Mouse (Mus musculus) macrophage (primary cell): Measurements from ENCODE around the gene Fam20b. TPM values are rescaled to one million over a fixed set of nuclear protein-coding genes. Genes with fewer than 3 reads are reported as not detected.

Experiments used
- H3K27ac ChIP-seq: fragments of 350-480 bp; formaldehyde crosslinking; 2 replicates; pipeline ENCODE4 v1.9.0; 2021
- H3K36me3 ChIP-seq: fragments of 350-480 bp; formaldehyde crosslinking; 2 replicates; pipeline ENCODE4 v1.9.0; 2021; ENCODE audit errors: inconsistent target
- H3K4me3 ChIP-seq: fragments of 350-480 bp; formaldehyde crosslinking; 2 replicates; pipeline ENCODE4 v1.9.0; 2021; ENCODE audit errors: inconsistent target
- H3K79me2 ChIP-seq: fragments of 350-480 bp; formaldehyde crosslinking; 2 replicates; pipeline ENCODE4 v1.9.0; 2021; ENCODE audit errors: inconsistent target
- WGBS: methylation state at CpG from one replicate; pipeline ENCODE4 v1.1.7; 2026; ENCODE audit warnings: inconsistent platforms; ENCODE audit not compliant: missing documents; 5-methylcytosine and 5-hydroxymethylcytosine counted together
- polyA plus RNA-seq: library from polyadenylated mRNA; stranded (reverse); fragments of 250-400 nt; gene quantifications from 3 replicates; pipeline ENCODE4 v1.2.4, GENCODE M21; 2018; ENCODE audit warnings: inconsistent platforms

The Fam20b gene
- polyA plus RNA-seq, 1 experiment from 2014 or later: 32.7 TPM

DNA sequence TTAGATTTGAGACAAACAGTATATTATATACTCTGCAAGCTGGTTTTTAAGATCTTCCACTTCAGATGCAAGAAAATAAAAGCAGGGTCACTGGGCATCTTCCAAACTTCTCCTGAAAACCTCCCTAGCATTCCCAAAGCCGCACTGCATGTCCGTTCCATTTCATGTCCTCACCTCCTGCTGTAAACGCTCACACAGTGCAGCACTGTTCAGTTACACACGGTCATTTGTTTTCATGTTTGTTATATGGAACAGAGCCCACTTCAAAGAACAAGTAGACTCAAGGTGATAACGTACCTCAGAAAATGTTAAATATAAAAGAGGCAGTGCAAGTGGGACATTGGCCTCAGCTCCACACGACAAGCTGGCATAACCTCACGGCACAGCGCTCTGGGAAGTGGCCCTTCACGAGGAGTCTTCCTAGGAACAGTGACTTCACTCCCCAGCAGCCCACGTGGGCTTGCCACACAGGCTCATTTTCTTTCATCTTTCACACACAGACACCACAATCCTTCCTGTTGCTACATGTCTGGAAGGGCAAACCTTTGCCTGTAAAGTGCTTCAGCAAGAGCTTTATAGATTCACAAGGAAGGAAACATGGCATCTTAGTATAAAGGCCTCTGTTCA is 8.3 kb downstream of the Fam20b start:
- Histone ChIP-seq H3K36me3 (0 out of 2 replicates have a peak, but pooled peaks cover 6% of the 10 kb centered on the region), H3K79me2 (peaks cover 49% of the 10 kb centered on the region; the same call in 1 of the 2 replicates), H3K27ac (no peak overlapping the region), H3K4me3 (no peak overlapping the region)
- WGBS: 43% methylated on average over 10 of the region's 10 CpGs

DNA sequence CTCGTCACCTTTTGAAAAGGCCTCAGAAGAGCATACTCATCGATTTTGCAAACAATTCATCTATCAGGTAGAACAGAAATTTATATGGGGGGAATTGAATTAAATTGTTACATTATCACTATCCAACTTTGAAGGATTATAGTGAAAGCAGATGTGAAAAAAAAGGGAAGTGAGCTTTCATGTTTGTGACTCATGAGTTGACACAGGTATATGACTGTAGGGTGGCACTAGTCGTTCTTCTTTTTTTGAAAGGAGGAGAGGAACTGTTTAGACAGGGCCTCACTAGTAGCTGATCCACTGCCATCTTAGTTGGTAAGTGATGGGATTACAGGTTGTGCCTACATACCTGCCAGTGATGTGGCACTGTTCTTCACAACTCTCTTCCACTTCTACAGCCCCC is 10.2 kb downstream of the Fam20b start:
- Histone ChIP-seq H3K79me2 (peaks cover 30% of the 10 kb centered on the region; the same call in 1 of the 2 replicates), H3K27ac (no peak overlapping the region), H3K4me3 (no peak overlapping the region), H3K36me3 (0 out of 2 replicates have a peak, but pooled peaks cover 11% of the 10 kb centered on the region)
- WGBS: 61% methylated on average over 3 of the region's 3 CpGs

DNA sequence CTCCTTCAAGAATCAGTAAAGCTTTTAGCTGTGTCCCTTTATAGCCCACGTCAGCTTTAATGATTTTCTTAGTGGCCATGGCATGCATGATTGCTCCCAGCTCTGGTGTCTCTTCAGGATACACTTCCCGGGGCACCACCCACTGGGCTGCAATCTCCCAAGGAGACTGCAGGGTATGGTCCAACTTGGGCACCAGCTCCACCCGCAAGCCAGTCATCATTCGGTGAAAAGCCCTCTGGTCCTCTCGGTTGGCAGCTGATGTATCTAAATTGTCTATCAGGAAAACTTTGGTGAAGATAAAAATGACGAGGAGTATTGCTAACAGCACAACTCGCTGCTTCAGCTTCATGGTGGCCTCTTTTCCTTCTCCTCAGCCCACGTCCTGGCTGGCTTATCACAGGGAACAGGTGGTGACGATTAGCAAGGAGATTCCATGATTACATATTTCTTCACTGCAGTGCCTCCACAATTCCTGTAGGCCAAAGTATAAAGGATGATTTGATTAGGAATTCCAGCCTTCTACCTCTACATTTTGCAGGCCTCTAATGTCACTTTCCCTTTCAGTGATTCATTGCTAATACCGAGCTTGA is 13.1 kb downstream of the Fam20b start:
- 95% methylated on average over 10 of the region's 10 CpGs for WGBS
- H3K4me3 ChIP-seq: no peak overlapping the region
- peaks cover 27% of the 10 kb centered on the region; the same call in 1 of the 2 replicates for H3K36me3 ChIP-seq
- H3K79me2 ChIP-seq: peaks cover 9% of the 10 kb centered on the region; the same call in 1 of the 2 replicates
- no peak overlapping the region for H3K27ac ChIP-seq

DNA sequence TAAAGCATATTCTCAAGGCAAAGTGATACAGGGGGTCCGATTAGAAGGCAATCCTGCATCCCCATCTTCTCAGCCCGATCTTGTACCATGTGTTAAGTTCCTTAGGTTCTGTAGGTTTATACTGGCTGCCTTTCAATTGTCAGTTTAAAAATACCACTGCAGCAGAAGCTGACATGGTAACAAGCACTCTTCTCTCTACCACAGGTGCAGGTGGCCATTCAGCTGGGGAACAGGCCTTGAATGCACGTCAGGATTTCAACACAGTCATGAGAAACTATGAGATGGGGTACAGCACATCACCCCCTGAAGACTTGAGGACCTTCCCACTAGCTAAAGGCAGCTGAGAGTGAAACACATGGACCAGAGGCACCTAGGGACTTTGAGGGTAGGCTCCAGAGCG is 15.4 kb downstream of the Fam20b start:
- peaks cover 37% of the 10 kb centered on the region; the same call in 1 of the 2 replicates for H3K36me3 ChIP-seq
- no peaks in the 10 kb centered on the region; the same call in 1 of the 2 replicates for H3K79me2 ChIP-seq
- H3K4me3 ChIP-seq: no peak overlapping the region
- H3K27ac ChIP-seq: no peak overlapping the region
- WGBS: 94% methylated on average over 4 of the region's 4 CpGs

DNA sequence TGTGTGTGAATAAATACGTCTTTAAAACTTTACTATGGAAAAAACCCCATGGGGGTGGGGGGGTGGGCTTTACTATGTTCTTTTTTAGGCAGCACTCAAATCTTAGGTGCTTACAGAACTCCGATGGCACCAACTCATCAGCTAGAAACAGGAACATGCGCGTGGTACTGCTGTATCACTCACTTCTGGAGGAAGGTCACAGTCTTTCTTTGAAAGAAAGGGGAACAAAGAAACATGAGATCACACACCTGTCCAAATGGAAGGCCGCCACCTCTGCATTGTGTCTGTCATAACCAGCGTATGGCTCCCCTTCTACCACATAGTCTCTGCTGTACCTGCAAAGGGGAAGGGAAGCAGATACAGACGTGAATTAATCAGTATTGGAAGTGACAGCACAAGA is 16.7 kb downstream of the Fam20b start:
- H3K4me3 ChIP-seq: no peak overlapping the region
- no peaks in the 10 kb centered on the region; the same call in 1 of the 2 replicates for H3K79me2 ChIP-seq
- 90% methylated on average over 7 of the region's 7 CpGs for WGBS
- no peak overlapping the region for H3K27ac ChIP-seq
- peaks cover 50% of the 10 kb centered on the region; the same call in 1 of the 2 replicates for H3K36me3 ChIP-seq

DNA sequence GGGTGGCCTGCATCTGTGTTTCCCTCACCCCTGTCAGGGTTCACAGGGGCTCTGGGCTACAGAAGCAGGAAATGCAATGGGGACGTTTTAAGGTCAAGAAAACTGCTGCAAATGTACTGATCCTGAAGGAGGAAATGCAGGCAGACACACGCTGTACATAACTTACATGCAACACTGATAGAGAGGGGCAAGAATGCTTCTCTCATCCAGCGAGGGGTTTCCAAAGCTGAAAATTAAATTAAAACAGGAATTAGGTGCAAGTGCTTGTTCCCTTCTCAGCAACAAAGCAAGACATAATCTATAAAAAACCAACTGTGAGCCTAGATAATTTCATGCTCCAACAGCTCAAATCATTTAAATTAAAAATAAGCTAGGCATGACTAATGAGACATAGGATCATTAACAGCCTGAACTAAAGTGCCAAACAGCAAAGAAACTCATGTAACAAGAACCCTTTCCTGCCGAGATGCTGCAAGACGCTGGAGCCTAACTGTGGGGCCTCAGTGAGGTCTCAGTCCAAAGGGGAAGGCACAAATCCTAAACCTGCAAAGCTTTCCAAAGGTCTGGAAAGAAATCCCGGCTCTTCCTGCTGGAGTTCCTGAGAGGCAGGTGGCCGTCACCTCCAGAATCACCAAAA is 32.7 kb downstream of the Fam20b start:
- Histone ChIP-seq H3K27ac (no peak overlapping the region), H3K79me2 (no peaks in the 10 kb centered on the region), H3K36me3 (peaks cover 53% of the 10 kb centered on the region), H3K4me3 (no peak overlapping the region)
- 94% methylated on average over 7 of the region's 7 CpGs for WGBS

DNA sequence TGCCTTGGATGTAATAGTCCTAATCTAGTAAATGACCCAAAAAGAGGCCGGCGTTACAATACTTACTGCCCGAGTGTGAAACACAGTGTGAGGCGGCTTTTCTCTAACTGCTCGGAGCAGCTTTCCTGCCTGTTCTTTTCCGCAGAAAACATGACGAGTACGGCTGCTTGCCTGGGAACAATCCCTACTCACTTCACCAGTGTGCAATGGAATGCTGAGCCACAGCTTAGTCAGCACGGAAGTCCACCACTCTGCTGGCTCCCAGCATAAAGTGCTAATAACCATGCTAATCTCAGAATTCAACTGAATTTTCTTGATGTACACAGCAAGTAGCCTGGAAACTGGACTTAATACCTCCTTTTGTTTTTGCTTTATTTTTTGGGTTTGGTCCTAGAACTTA is 39.3 kb downstream of the Fam20b start:
- H3K27ac ChIP-seq: no peak overlapping the region
- H3K36me3 ChIP-seq: peaks cover 9% of the 10 kb centered on the region; the same call in 1 of the 2 replicates
- 96% methylated on average over 9 of the region's 9 CpGs for WGBS
- no peaks in the 10 kb centered on the region for H3K79me2 ChIP-seq
- H3K4me3 ChIP-seq: no peak overlapping the region

DNA sequence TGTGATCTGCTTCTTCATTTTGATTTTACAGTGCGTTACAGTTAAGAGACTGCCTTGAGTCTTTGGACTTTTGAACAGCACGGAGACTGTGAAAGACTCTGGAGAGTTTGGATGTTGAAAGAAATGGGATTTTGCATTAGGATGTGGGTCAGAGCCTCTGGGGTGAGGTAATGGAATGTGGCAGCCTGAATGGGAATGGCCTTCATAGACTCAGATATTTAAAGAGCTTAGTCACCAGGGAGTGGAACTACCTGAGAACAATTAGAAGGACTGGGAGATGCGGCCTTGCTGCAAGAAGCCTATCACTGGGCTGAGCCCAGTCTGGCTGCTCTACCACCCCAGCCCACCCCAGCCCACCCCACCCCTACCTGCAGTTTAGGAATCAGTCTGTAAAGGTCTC is 41.7 kb downstream of the Fam20b start:
- no peak overlapping the region for H3K4me3 ChIP-seq
- no peak overlapping the region for H3K27ac ChIP-seq
- H3K36me3 ChIP-seq: peaks cover 11% of the 10 kb centered on the region; the same call in 1 of the 2 replicates
- H3K79me2 ChIP-seq: peaks cover 18% of the 10 kb centered on the region
- 100% methylated on average over 3 of the region's 3 CpGs for WGBS

DNA sequence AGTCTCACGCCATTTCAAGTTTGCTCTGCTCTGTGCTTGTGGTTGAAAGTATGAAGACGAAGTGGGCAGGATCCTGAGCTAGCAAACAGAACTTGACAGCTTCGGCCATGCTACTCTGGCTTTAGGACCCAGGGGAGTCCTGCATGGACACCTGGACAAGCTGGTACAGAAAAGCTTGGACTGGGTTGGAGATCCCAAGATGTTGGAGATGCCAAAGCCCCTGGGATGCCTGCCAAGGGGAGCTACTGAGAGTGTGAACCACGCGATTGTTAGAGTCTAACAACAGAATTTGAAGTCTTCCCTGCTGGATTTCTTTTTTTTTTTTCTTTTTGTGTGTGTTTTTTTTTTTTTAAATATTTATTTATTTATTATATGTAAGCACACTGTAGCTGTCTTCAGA is 42.3 kb downstream of the Fam20b start:
- Histone ChIP-seq H3K4me3 (no peak overlapping the region), H3K79me2 (peaks cover 24% of the 10 kb centered on the region), H3K36me3 (peaks cover 12% of the 10 kb centered on the region; the same call in 1 of the 2 replicates), H3K27ac (no peak overlapping the region)
- 85% methylated on average over 5 of the region's 5 CpGs for WGBS

DNA sequence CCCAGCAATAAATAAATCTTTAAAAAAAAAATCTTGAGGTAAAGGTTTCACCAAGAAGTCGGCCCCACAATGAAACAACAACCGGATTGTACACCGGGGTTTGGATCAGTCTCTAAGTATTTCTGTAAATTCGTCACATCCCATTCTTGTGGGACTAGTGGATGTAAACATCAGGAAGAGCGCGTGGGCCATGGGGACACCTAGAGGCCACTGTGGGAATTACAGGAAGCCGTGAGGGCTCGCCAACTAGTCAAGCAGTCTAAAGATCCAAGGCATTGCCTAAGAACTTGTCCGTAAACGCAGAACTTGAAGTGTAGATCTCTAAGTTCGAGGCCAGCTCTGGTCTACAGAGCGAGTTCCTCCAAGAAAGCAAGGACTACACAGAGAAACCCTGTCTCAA is 42.7 kb downstream of the Fam20b start:
- Histone ChIP-seq H3K36me3 (peaks cover 10% of the 10 kb centered on the region; the same call in 1 of the 2 replicates), H3K4me3 (no peak overlapping the region), H3K79me2 (peaks cover 29% of the 10 kb centered on the region), H3K27ac (no peak overlapping the region)
- 46% methylated on average over 12 of the region's 12 CpGs for WGBS

DNA sequence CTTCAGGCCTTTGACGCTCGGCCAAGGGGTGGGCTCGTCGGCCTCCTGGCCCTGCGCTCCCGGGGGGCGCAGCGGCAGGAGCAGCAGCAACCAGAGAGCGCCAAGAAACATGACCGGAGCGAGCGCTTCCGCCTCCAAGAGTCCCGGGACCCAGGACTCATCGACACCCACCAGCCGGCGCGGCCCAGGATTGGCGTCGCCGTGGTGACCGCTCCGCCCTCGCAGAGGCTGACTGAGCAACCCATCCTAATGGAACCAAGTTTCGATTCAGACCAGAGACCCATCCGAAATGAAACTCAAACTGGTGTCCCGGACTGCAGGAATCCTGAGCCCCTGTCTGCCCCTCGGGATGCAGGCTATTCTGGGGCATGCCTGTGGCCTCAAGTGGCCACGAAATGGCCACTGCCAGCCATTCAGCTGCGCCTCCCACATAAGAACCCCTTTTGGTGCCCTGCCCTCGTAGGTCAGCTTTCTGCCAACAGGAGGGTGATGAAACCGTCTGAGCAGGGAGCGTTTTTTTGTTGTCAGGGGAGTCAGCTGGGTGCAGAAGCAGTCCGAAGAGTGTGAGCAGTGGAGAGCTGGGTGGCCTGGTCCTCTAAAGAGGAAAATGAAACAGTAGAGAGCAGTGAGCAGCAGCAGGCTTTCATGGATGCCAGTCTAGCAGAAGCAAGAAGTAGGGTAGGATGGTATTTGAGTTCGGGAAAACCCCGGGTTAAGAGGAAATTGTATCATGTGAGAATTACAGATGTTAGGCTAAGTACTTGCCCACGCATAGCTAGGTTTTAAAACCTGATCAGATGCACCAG is 44.5 kb downstream of the Fam20b start, which contains the start of gene Tor3a:
TSS of gene Tor3a (minus strand) at position 162 of the 806 bp plus-strand sequence.
- Histone ChIP-seq H3K4me3 (peak within 1 kb of the TSS; percentile 92), H3K27ac (peak within 1 kb of the TSS; percentile 95), H3K36me3 (peaks cover 20% of the 10 kb centered on the region), H3K79me2 (peaks cover 46% of the 10 kb centered on the region)
- under 1% methylated on average over 35 of the region's 37 CpGs for WGBS

DNA sequence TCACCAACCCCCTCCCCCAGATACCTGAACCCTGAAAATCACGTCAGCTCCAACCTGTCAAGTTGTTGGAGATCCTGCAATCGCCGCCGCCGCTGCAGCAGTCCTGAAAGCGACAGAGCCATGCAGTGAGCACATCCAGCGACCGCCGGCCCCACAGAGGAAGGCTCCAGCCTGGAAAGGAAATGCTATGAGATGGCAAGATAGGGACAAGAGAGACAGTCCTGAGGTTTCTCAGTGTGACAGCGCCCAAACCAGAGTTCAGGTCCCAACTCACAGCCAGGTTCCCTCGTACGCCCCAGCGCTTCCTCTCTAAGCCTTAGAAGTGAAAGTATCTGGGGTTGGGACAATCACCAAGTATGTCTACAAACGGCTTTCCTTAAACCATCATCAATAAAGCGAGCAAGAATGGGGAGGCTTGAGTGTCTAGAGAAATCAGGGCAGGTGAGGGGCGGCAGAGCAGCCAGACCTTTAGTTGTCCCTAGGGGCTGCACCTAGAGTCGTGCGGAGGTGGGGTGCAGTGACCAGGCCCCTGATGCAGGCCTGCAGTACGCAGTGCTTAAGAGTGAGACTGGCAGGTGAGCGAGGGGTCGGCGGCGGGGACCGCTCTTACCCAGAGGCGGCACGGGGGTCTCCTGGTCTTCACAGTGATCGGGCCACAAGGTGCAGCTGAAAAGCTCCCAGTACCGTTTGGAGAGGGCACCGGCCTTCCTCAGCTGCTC is 45.3 kb downstream of the Fam20b start:
- peak overlapping the region; percentile 95 for H3K27ac ChIP-seq
- under 1% methylated on average over 29 of the region's 29 CpGs for WGBS
- H3K79me2 ChIP-seq: peaks cover 54% of the 10 kb centered on the region
- H3K4me3 ChIP-seq: peak overlapping the region; percentile 92
- peaks cover 26% of the 10 kb centered on the region for H3K36me3 ChIP-seq

DNA sequence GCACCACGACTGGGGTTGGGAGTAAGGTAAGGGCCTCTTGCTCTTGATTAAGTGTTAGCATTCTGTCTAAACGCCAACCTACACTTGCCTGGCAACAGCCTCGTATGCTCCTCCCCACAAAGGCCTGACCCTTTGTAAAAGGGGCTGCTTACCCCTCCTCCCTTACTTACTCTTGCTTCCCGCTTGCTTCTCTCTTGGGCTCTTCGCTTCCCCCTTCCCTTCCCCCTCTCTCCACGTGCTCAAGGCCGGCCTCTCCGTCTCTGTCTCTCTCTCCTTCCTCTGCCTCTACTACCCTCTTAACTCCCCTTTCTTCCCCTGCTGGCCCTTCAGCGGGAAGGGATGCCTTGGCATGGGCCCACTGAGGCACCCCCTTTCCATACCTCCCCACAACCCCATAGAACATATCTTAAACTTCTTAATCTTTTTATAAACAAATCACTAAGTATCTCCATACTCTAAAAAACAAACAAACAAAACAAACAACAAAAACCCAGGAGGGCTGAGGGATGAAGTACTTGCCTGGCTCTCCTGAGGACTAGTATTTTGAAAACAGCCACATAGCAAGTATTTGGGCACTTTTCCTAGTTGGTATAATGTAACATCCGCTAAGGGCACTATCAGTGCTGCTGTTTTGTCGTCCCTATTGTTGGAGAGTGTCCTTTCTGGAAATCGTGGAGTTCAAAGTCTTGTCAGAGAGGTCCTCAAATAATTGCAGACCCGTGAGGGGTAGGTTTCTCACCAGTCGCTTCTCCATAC is 46.0 kb downstream of the Fam20b start:
- peaks cover 33% of the 10 kb centered on the region for H3K36me3 ChIP-seq
- peaks cover 61% of the 10 kb centered on the region for H3K79me2 ChIP-seq
- WGBS: 8% methylated on average over 12 of the region's 14 CpGs
- peak overlapping the region; percentile 95 for H3K27ac ChIP-seq
- H3K4me3 ChIP-seq: peak overlapping the region; percentile 92
